Mouse (Mus musculus) hindbrain, embryonic 14.5 days (tissue): ENCODE results near the gene Trpc5os. TPM values are rescaled to one million over a fixed set of nuclear protein-coding genes. Genes with fewer than 3 reads are reported as not detected.

ENCODE experiments used
- ATAC-seq: fragments of 200-750 bp; cut with Nextera tagmentation; 2 replicates; pipeline ENCODE4 v1.8.0; 2017; ENCODE audit warnings: moderate number of reproducible peaks, mild to moderate bottlenecking, moderate TSS enrichment, moderate library complexity; ENCODE audit not compliant: low FRiP score
- DNase-seq: peaks from one replicate; pipeline ENCODE4 v3.0.0-alpha.2; 2015; ENCODE audit warnings: low spot score
- H3K27ac ChIP-seq: fragments of 300-500 bp; sonication (generic); 2 replicates; pipeline ENCODE4 v1.5.1; 2014; ENCODE audit warnings: mild to moderate bottlenecking, moderate library complexity
- H3K27me3 ChIP-seq: fragments of 300-500 bp; sonication (generic); 2 replicates; pipeline ENCODE4 v1.6.1; 2014; ENCODE audit warnings: mild to moderate bottlenecking, low read length, mixed read lengths; ENCODE audit not compliant: control insufficient read depth, insufficient read depth
- H3K36me3 ChIP-seq: fragments of 300-500 bp; sonication (generic); replicated peaks from 2 replicates; pipeline ENCODE4 v1.6.1; 2014; ENCODE audit not compliant: control insufficient read depth, insufficient read depth
- H3K4me1 ChIP-seq: fragments of 300-500 bp; sonication (generic); replicated peaks from 2 replicates; pipeline ENCODE4 v1.6.1; 2014; ENCODE audit warnings: antibody characterized with exemption, low read length, mixed read lengths; ENCODE audit not compliant: control insufficient read depth, insufficient read depth
- H3K4me2 ChIP-seq: fragments of 300-500 bp; sonication (generic); replicated peaks from 2 replicates; pipeline ENCODE4 v1.6.1; 2014; ENCODE audit warnings: mild to moderate bottlenecking, moderate library complexity
- H3K4me3 ChIP-seq: fragments of 300-500 bp; sonication (generic); replicated peaks from 2 replicates; pipeline ENCODE4 v1.5.1; 2014; ENCODE audit warnings: mild to moderate bottlenecking, low read length
- H3K9ac ChIP-seq: fragments of 300-500 bp; sonication (generic); 2 replicates; pipeline ENCODE4 v1.6.1; 2014
- H3K9me3 ChIP-seq: fragments of 300-500 bp; sonication (generic); 2 replicates; pipeline ENCODE4 v1.6.1; 2016; ENCODE audit warnings: low read length; ENCODE audit not compliant: control insufficient read depth
- WGBS: fragments of 180-500 bp; shearing (Covaris S2); extraction: QIAGEN DNeasy Blood & Tissue Kit; methylation state at CpG from one replicate; pipeline ENCODE4 v1.1.7; 2014; 5-methylcytosine and 5-hydroxymethylcytosine counted together
- polyA plus RNA-seq: library from polyadenylated mRNA; unstranded; fragments of >200 nt; fragmentation: Nextera tagmentation; extraction: Ambion mirVana; gene quantifications from 2 replicates; pipeline ENCODE4 v1.2.1, GENCODE M21; 2014

Gene Trpc5os
- polyA plus RNA-seq, result 0.08 TPM in 1 of 2 replicates, not detected in the other

DNA sequence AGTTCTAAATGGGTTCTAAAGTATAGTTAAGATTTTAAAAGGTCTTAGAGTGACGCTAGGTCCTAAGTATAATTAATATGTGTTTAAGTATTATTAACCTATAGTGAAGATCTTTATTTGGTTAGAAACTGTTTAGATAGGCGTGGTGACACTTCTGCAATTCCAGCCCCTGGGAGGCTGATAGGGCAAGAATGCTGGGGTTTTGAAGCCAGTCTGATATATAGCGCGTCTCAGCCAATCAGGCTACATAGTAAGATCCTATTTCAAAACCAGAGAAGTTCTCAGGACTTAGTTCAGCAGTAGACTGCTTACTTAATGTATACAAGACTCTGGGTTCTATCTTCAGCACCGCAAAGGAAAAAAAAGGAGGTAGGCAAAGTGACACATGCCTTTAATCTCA, at the start of gene Trpc5os:
Trpc5os (plus strand) TSS at position 301 of the 400 bp plus-strand sequence.
- WGBS, result 87% methylated on average over 5 of the region's 5 CpGs
- ATAC-seq (no peak), DNase-seq (no peak)
- Histone ChIP-seq H3K4me3 (no peak within 1 kb of the TSS), H3K27ac (no peak within 1 kb of the TSS), H3K9ac (no peak within 1 kb of the TSS), H3K9me3 (no peaks in the 10 kb centered on the region), H3K4me2 (no peak within 1 kb of the TSS), H3K4me1 (no peaks in the 10 kb centered on the region), H3K27me3 (no peaks in the 10 kb centered on the region), H3K36me3 (no peaks in the 10 kb centered on the region)

DNA sequence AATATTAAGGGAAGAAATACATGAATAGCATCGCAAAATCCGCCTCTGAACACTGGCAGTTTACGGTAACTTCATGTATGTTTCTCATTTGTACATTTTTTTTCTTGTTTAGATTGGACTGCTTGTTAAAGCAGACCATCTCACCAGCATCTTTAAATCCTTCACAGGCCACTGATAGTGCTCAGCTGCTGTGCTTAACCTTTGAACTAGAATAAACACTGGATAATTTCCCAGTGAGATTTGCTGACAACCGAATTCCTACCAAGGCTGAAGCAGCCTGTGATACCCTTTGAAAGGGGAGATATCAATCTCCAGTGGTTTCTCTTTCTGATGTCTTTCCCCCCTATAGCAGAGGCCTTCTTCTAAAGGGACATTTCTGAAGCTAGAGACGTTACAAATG, 48.3 kb upstream of the Trpc5os start:
- no peaks in the 10 kb centered on the region for H3K4me1 ChIP-seq
- ATAC-seq (no peak), DNase-seq (no peak)
- WGBS, result 79% methylated on average over 5 of the region's 5 CpGs
- no peaks in the 10 kb centered on the region for H3K27me3 ChIP-seq
- no peak overlapping the region for H3K4me3 ChIP-seq
- no peak overlapping the region for H3K9ac ChIP-seq
- H3K36me3 ChIP-seq, result no peaks in the 10 kb centered on the region
- no peak overlapping the region for H3K4me2 ChIP-seq
- no peak overlapping the region for H3K27ac ChIP-seq
- no peaks in the 10 kb centered on the region for H3K9me3 ChIP-seq

DNA sequence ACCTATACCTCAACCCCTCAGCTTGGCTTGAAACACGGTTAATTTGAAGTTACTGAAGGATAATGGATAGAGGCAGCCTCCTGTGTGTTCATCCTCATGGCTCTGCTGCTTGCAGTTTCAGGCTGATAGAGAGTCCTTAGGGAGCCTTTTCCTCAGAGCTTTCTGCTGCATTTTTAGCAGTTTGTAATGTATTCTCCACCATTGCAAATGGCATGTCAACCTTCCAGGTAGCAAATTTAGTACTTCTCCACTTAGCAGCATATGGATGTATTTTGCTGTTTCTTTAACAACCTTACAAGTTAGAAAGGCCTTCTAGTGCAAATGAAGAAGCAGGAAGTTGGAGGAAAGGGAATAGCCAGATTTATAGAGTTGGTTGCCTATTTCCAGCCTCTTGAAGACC, 36.1 kb upstream of the Trpc5os start:
- H3K27ac ChIP-seq, result no peak overlapping the region
- no peaks in the 10 kb centered on the region; the same call in 1 of the 2 replicates for H3K27me3 ChIP-seq
- no peak overlapping the region for H3K4me2 ChIP-seq
- no peak overlapping the region for H3K9ac ChIP-seq
- H3K9me3 ChIP-seq, result no peaks in the 10 kb centered on the region
- no peak for DNase-seq
- no peaks in the 10 kb centered on the region for H3K36me3 ChIP-seq
- 43% methylated on average over 1 of the region's 1 CpGs for WGBS
- ATAC-seq, result no peak
- H3K4me1 ChIP-seq, result no peaks in the 10 kb centered on the region
- H3K4me3 ChIP-seq, result no peak overlapping the region

DNA sequence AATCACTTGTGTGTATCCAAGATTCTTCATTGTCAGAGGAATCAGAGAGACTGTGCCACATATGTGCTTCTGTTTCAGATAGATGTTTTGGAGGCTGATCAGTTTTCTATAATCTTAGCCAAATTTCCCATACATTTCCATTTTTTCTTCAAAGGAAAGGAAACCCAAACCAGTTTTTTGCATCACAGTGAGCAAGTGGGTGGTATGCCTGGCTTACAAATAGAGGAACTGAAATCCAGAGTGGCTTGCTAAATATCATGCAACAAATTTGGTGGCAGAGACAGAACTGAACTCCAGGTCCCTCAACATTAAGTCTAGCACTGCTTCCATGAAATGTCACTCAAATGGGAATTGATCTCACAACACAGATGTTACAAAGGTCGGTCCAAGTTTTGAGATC, 35.3 kb upstream of the Trpc5os start:
- Histone ChIP-seq H3K27me3 (no peaks in the 10 kb centered on the region; the same call in 1 of the 2 replicates), H3K27ac (no peak overlapping the region), H3K4me2 (no peak overlapping the region), H3K36me3 (no peaks in the 10 kb centered on the region), H3K4me3 (no peak overlapping the region), H3K9me3 (no peaks in the 10 kb centered on the region), H3K9ac (no peak overlapping the region), H3K4me1 (no peaks in the 10 kb centered on the region)
- no peak for DNase-seq
- 88% methylated on average over 1 of the region's 1 CpGs for WGBS
- no peak for ATAC-seq

DNA sequence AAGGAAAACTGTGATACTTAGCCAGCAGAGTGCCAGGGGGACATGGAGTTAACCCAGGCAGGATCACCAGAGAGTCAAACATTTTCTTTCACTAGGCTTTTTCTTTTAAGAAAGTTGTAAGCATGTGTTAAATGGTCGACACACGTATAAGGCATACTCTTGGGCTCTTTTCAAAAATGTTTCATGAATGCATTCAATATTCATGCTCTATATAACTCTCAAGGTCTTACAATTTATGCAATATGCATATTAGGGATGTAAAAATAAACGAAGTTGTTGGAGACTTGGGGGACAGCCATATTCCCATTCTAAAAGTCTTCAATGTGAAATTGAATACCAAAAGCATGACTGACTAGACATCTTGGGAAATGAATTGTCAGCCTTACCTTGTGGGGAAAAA, 32.5 kb upstream of the Trpc5os start:
- no peaks in the 10 kb centered on the region for H3K4me1 ChIP-seq
- H3K36me3 ChIP-seq, result no peaks in the 10 kb centered on the region
- no peak overlapping the region for H3K27ac ChIP-seq
- ATAC-seq (no peak), DNase-seq (no peak)
- H3K4me3 ChIP-seq, result no peak overlapping the region
- H3K9me3 ChIP-seq, result no peaks in the 10 kb centered on the region
- H3K9ac ChIP-seq, result no peak overlapping the region
- WGBS, result 86% methylated on average over 3 of the region's 3 CpGs
- H3K27me3 ChIP-seq, result no peaks in the 10 kb centered on the region; the same call in 1 of the 2 replicates
- H3K4me2 ChIP-seq, result no peak overlapping the region

DNA sequence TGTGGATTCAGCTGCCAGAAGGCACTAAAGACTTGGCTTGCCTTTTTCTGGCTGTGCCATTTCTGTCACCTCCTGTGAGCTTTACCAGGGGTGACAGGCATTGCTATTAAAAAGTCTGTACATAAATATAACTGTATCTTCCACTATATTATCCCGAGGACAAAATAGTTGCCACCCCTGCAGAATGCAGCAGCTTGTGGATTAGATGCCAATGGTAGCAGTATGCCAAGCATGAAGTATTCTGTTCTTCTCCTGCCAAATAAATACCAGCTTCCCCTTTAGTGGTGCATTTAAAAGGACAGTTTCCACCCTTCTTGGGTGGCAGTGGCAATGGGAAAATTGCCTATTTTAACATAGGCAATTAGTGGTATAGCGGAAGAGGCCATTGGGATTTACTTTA, 8.0 kb downstream of the Trpc5os start:
- Histone ChIP-seq H3K27me3 (0 out of 2 replicates have a peak, but pooled peaks cover 5% of the 10 kb centered on the region), H3K36me3 (no peaks in the 10 kb centered on the region), H3K4me1 (no peaks in the 10 kb centered on the region), H3K9me3 (no peaks in the 10 kb centered on the region), H3K27ac (no peak overlapping the region), H3K4me2 (no peak overlapping the region), H3K4me3 (no peak overlapping the region), H3K9ac (no peak overlapping the region)
- ATAC-seq (no peak), DNase-seq (no peak)
- 89% methylated on average over 2 of the region's 2 CpGs for WGBS

DNA sequence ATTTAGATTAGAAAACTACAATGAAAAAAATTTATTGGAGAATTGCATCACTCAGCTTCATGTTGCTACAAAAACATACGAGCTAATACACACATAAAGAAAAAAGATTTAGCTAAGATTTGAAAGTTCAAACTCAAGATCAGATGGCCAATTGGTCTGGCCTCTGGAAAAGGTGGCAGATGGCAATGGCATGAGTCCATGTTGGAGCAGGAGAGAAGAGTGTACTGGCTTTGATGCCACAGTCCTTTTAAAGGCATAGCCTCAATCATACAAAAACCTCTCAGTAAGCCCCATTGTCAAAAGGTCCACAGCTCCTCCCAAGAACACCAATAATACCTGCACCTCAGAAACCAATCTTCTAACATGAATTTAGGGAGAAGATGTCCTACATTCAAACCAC, 35.0 kb downstream of the Trpc5os start:
- no peak for ATAC-seq
- Histone ChIP-seq H3K9ac (no peak overlapping the region), H3K27ac (no peak overlapping the region), H3K4me1 (no peaks in the 10 kb centered on the region), H3K36me3 (no peaks in the 10 kb centered on the region), H3K4me2 (no peak overlapping the region), H3K27me3 (no peaks in the 10 kb centered on the region), H3K9me3 (no peaks in the 10 kb centered on the region), H3K4me3 (no peak overlapping the region)
- 83% methylated on average over 1 of the region's 1 CpGs for WGBS
- DNase-seq, result no peak

DNA sequence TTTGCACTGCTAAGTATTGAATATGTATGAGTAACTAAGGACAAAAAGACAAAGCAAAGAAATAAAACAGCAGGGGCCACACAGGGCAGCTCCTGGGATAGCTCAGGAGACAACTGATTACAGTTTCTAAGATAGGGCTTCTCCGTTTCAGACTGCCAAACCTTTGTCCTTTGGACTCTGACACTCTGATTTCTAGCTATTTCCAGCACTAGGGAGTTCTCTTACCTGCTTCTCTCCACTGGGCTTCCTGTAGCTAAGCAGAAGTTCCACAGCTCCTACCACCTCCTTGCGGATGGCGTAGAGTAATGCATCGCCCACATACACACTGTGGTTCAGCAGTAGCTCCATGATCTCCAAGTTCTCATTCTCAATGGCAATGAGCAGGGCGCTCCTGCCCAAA, 66.9 kb downstream of the Trpc5os start:
- DNase-seq (no peak), ATAC-seq (no peak)
- Histone ChIP-seq H3K4me1 (no peaks in the 10 kb centered on the region), H3K27ac (no peak overlapping the region), H3K4me2 (no peak overlapping the region), H3K27me3 (no peaks in the 10 kb centered on the region), H3K36me3 (no peaks in the 10 kb centered on the region), H3K9me3 (no peaks in the 10 kb centered on the region), H3K9ac (no peak overlapping the region), H3K4me3 (no peak overlapping the region)
- WGBS, result 74% methylated on average over 5 of the region's 5 CpGs

DNA sequence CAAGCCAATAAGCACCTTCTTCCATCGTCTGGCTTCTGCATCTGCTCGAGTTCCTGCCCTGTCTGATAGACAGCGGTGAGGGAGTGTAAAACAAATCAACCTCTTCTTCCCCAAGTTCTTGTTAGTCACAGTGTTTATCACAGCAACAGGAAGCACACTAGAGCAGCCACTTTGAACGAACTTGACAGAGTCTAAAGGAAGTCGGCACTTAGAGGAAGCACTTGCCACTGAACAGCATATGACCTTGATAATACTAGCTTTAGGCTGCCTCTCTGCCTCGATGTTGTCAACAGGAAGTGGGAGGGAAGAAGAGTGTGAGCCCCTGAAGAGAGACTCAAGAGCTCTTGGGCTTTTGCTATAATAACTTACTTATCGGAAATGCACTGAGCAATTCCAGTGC, 69.7 kb downstream of the Trpc5os start:
- Histone ChIP-seq H3K9ac (no peak overlapping the region), H3K9me3 (no peaks in the 10 kb centered on the region), H3K36me3 (no peaks in the 10 kb centered on the region), H3K27ac (no peak overlapping the region), H3K4me1 (no peaks in the 10 kb centered on the region), H3K4me2 (no peak overlapping the region), H3K27me3 (no peaks in the 10 kb centered on the region), H3K4me3 (no peak overlapping the region)
- WGBS, result 82% methylated on average over 7 of the region's 7 CpGs
- DNase-seq, result no peak
- ATAC-seq, result no peak
